Mouse (Mus musculus): ENCODE results near the gene 4933411K16Rik. TPM values are rescaled to one million over a fixed set of nuclear protein-coding genes. Genes with fewer than 3 reads are reported as not detected.

4933411K16Rik gene
- polyA plus RNA-seq (2011; ENCODE audit: insufficient read depth, insufficient read length, low replicate concordance, missing spikeins) = not detected in 2 replicates

GRCm38 (mm10) chr19:42051948-42052347 is at the start of gene 4933411K16Rik:
TSS of gene 4933411K16Rik (plus strand) at chr19:42052248.
- Histone ChIP-seq H3K27ac (ENCODE audit: control insufficient read depth, insufficient read depth, low read depth, low read length, poor library complexity) (no peak within 1 kb of the TSS), H3K4me3 (replicated peaks; ENCODE audit: control insufficient read depth, low read depth, low read length) (no peak within 1 kb of the TSS), H3K4me1 (ENCODE audit: control insufficient read depth, insufficient read depth, low read length) (no peaks in the 10 kb centered on the region)
- 82% methylated on average over 4 of the region's 4 CpGs for WGBS
- no peak for TF ChIP-seq CTCF (IDR thresholded peaks at IDR 0.05; ENCODE audit: control insufficient read depth, insufficient read depth, low read length)
- TF ChIP-seq POLR2A (IDR thresholded peaks at IDR 0.05; ENCODE audit: borderline replicate concordance, control insufficient read depth, low read depth, low read length) = no peak

GRCm38 (mm10) chr19:42004258-42004657 is 47.8 kb upstream of the 4933411K16Rik start:
- Histone ChIP-seq H3K27ac (ENCODE audit: control insufficient read depth, insufficient read depth, low read depth, low read length, poor library complexity) (no peak overlapping the region), H3K4me1 (ENCODE audit: control insufficient read depth, insufficient read depth, low read length) (peaks cover 14% of the 10 kb centered on the region), H3K4me3 (replicated peaks; ENCODE audit: control insufficient read depth, low read depth, low read length) (no peak overlapping the region)
- TF ChIP-seq CTCF (IDR thresholded peaks at IDR 0.05; ENCODE audit: control insufficient read depth, insufficient read depth, low read length) = no peak
- no peak for TF ChIP-seq POLR2A (IDR thresholded peaks at IDR 0.05; ENCODE audit: borderline replicate concordance, control insufficient read depth, low read depth, low read length)
- 59% methylated on average over 6 of the region's 6 CpGs for WGBS

DNA sequence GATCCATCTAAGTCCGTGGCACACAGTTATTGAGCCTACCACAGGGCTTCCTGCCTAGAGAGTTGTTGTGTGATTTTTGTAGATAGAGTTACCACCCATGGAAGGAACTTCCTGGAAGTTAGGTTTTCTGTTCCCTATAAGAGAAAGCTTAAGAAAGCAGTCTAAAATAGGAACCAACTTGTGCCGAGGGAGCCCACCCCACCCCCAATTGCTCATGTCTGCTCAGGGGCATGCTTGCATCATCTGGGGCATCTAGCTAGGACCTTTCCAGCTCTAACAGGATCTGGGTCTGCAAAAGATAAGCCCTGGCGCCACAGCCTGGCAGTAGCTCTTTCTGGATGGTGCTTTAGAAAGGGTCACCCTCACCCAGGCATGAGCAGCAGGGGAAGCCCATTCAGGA is 46.4 kb upstream of the 4933411K16Rik start:
- Histone ChIP-seq H3K4me1 (ENCODE audit: control insufficient read depth, insufficient read depth, low read length) (peaks cover 12% of the 10 kb centered on the region), H3K27ac (ENCODE audit: control insufficient read depth, insufficient read depth, low read depth, low read length, poor library complexity) (peak overlapping the region; percentile 4; the same call in 1 of the 2 replicates), H3K4me3 (replicated peaks; ENCODE audit: control insufficient read depth, low read depth, low read length) (no peak overlapping the region)
- 1% methylated on average over 3 of the region's 3 CpGs for WGBS
- TF ChIP-seq CTCF (IDR thresholded peaks at IDR 0.05; ENCODE audit: control insufficient read depth, insufficient read depth, low read length) = no peak
- TF ChIP-seq POLR2A (IDR thresholded peaks at IDR 0.05; ENCODE audit: borderline replicate concordance, control insufficient read depth, low read depth, low read length) = no peak

- Histone ChIP-seq H3K4me3 (replicated peaks; ENCODE audit: control insufficient read depth, low read depth, low read length) (no peak overlapping the region), H3K27ac (ENCODE audit: control insufficient read depth, insufficient read depth, low read depth, low read length, poor library complexity) (no peak overlapping the region), H3K4me1 (ENCODE audit: control insufficient read depth, insufficient read depth, low read length) (peaks cover 10% of the 10 kb centered on the region)
- TF ChIP-seq POLR2A (IDR thresholded peaks at IDR 0.05; ENCODE audit: borderline replicate concordance, control insufficient read depth, low read depth, low read length) = no peak
- TF ChIP-seq CTCF (IDR thresholded peaks at IDR 0.05; ENCODE audit: control insufficient read depth, insufficient read depth, low read length) = no peak
- 61% methylated on average over 8 of the region's 8 CpGs for WGBS
Observed at GRCm38 (mm10) chr19:42006568-42006967, 45.5 kb upstream of the 4933411K16Rik start.

- Histone ChIP-seq H3K4me1 (ENCODE audit: control insufficient read depth, insufficient read depth, low read length) (peaks cover 10% of the 10 kb centered on the region), H3K4me3 (replicated peaks; ENCODE audit: control insufficient read depth, low read depth, low read length) (no peak overlapping the region), H3K27ac (ENCODE audit: control insufficient read depth, insufficient read depth, low read depth, low read length, poor library complexity) (no peak overlapping the region)
- TF ChIP-seq POLR2A (IDR thresholded peaks at IDR 0.05; ENCODE audit: borderline replicate concordance, control insufficient read depth, low read depth, low read length) (no peak), CTCF (IDR thresholded peaks at IDR 0.05; ENCODE audit: control insufficient read depth, insufficient read depth, low read length) (no peak)
- WGBS = 70% methylated on average over 3 of the region's 3 CpGs
Observed at GRCm38 (mm10) chr19:42008586-42008985, 43.5 kb upstream of the 4933411K16Rik start.

- Histone ChIP-seq H3K4me3 (replicated peaks; ENCODE audit: control insufficient read depth, low read depth, low read length) (no peak overlapping the region), H3K4me1 (ENCODE audit: control insufficient read depth, insufficient read depth, low read length) (peaks cover 10% of the 10 kb centered on the region), H3K27ac (ENCODE audit: control insufficient read depth, insufficient read depth, low read depth, low read length, poor library complexity) (no peak overlapping the region)
- 50% methylated on average over 7 of the region's 7 CpGs for WGBS
- TF ChIP-seq POLR2A (IDR thresholded peaks at IDR 0.05; ENCODE audit: borderline replicate concordance, control insufficient read depth, low read depth, low read length) (no peak), CTCF (IDR thresholded peaks at IDR 0.05; ENCODE audit: control insufficient read depth, insufficient read depth, low read length) (no peak)
Observed at GRCm38 (mm10) chr19:42009067-42009466, 43.0 kb upstream of the 4933411K16Rik start.

- Histone ChIP-seq H3K4me3 (replicated peaks; ENCODE audit: control insufficient read depth, low read depth, low read length) (no peak overlapping the region), H3K4me1 (ENCODE audit: control insufficient read depth, insufficient read depth, low read length) (peaks cover 5% of the 10 kb centered on the region), H3K27ac (ENCODE audit: control insufficient read depth, insufficient read depth, low read depth, low read length, poor library complexity) (no peak overlapping the region)
- TF ChIP-seq POLR2A (IDR thresholded peaks at IDR 0.05; ENCODE audit: borderline replicate concordance, control insufficient read depth, low read depth, low read length) (no peak), CTCF (IDR thresholded peaks at IDR 0.05; ENCODE audit: control insufficient read depth, insufficient read depth, low read length) (no peak)
- WGBS = 79% methylated on average over 4 of the region's 4 CpGs
Observed at GRCm38 (mm10) chr19:42010436-42010835, 41.6 kb upstream of the 4933411K16Rik start.

DNA sequence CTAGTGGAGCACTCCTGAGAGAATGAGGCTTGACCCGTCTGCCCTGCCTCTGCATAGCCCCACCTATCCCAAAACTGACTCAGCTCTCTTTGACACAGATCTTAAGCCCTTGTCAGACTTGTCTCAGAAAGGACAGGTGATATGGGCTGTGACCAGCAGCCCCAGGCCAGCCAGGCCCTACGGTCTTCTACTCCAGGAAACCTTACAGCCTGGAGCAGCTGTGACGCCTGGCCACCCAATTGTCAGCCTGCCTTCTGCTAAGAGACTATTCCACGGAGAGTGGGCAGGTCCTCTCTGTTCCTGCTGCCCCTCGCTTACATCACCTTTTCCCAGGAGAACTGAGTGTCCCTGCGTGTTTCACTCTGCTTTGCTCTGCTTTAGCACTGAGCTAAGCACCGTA is 40.9 kb upstream of the 4933411K16Rik start:
- Histone ChIP-seq H3K4me3 (replicated peaks; ENCODE audit: control insufficient read depth, low read depth, low read length) (no peak overlapping the region), H3K27ac (ENCODE audit: control insufficient read depth, insufficient read depth, low read depth, low read length, poor library complexity) (no peak overlapping the region), H3K4me1 (ENCODE audit: control insufficient read depth, insufficient read depth, low read length) (peaks cover 4% of the 10 kb centered on the region)
- TF ChIP-seq CTCF (IDR thresholded peaks at IDR 0.05; ENCODE audit: control insufficient read depth, insufficient read depth, low read length) (no peak), POLR2A (IDR thresholded peaks at IDR 0.05; ENCODE audit: borderline replicate concordance, control insufficient read depth, low read depth, low read length) (no peak)
- WGBS = 81% methylated on average over 7 of the region's 7 CpGs
